Mouse (Mus musculus) heart, adult 2 months (tissue): Measurements from ENCODE around the gene Lamc1. TPM values are rescaled to one million over a fixed set of nuclear protein-coding genes. Genes with fewer than 3 reads are reported as not detected.

ENCODE experiments used
- DNase-seq, 2 experiments: peaks; one replicate each; pipeline ENCODE4 v3.0.0; 2021
- H3K27ac ChIP-seq: fragments of 200-600 bp; 2 replicates; pipeline ENCODE4 v1.8.1; 2022
- H3K27me3 ChIP-seq: fragments of 200-500 bp; 2 replicates; pipeline ENCODE4 v1.6.1; 2012; ENCODE audit warnings: mild to moderate bottlenecking, low read length, inconsistent platforms, mixed read lengths; ENCODE audit not compliant: control insufficient read depth, insufficient read depth
- H3K36me3 ChIP-seq: fragments of 200-500 bp; 2 replicates; pipeline ENCODE4 v1.6.1; 2012; ENCODE audit warnings: low read length, inconsistent platforms; ENCODE audit not compliant: control insufficient read depth, insufficient read depth
- H3K4me1 ChIP-seq: fragments of 200-500 bp; 2 replicates; pipeline ENCODE4 v1.6.1; 2011; ENCODE audit warnings: low read length; ENCODE audit not compliant: control insufficient read depth, insufficient read depth
- H3K4me3 ChIP-seq: fragments of 200-600 bp; 2 replicates; pipeline ENCODE4 v1.8.1; 2022
- H3K79me2 ChIP-seq: fragments of 200-500 bp; replicated peaks from 2 replicates; pipeline ENCODE4 v1.6.1; 2012; ENCODE audit warnings: mild to moderate bottlenecking, inconsistent platforms, low read length, moderate library complexity, mixed read lengths; ENCODE audit not compliant: control insufficient read depth, insufficient read depth
- H3K9ac ChIP-seq: fragments of 200-500 bp; 2 replicates; pipeline ENCODE4 v1.6.1; 2012; ENCODE audit warnings: low read depth, mild to moderate bottlenecking, control low read depth, inconsistent platforms, low read length, mixed read lengths
- CTCF ChIP-seq: fragments of 200-600 bp; IDR thresholded peaks from 2 replicates; pipeline ENCODE4 v1.8.1; 2022; ENCODE audit warnings: antibody characterized with exemption, mild to moderate bottlenecking, moderate library complexity
- EP300 ChIP-seq: fragments of 200-500 bp; IDR thresholded peaks from 2 replicates; pipeline ENCODE4 v1.6.1; 2011; ENCODE audit warnings: low read depth, low read length, control low read depth; ENCODE audit not compliant: insufficient read depth
- POLR2A ChIP-seq: fragments of 200-500 bp; IDR thresholded peaks from 2 replicates; pipeline ENCODE4 v1.6.1; 2011; ENCODE audit warnings: mild to moderate bottlenecking, low read depth, low read length, control low read depth; ENCODE audit not compliant: insufficient read depth
- WGBS: fragments of 180-500 bp; shearing (Covaris S2); methylation state at CpG from one replicate; pipeline ENCODE4 v1.1.7; 2018; 5-methylcytosine and 5-hydroxymethylcytosine counted together
- intact Hi-C: fragments of 180-260 bp; cut with DNase I; formaldehyde crosslinking; loops from one replicate; pipeline ENCODE4 v1.15.1; 2025
- polyA plus RNA-seq: library from polyadenylated mRNA; depleted of rRNA; stranded (reverse); fragments of >200 nt; gene quantifications from 2 replicates; pipeline ENCODE4 v1.2.3, GENCODE M21; 2012; rRNA removed
- total RNA-seq, 2 experiments: library from RNA; stranded (reverse); gene quantifications; 2 replicates each; pipeline ENCODE4 v1.2.3; 2021

Lamc1 gene
- total and polyA plus RNA-seq, 3 experiments, result 103 to 116 (median 111) TPM

DNA sequence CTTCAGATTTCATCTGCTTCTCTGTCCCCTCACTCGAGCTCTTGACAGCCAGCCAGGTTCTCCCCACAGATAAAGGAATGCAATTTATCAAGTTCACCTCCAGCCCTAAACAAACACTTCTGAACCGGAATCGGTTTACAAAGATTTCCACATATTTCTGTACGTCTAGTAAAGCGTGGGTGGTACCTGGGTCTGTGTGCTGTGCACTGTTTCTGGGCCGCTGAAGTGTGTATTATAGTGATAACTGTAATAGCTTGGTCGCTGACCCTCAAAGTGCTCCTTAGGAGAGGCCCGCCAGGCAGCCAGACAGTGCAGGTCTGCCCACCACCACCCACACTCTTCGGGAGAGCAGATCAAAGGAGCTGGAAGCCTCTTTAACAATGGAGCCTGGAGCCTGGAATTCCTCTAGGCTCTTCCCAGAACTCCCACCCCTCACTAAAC lies 160.3 kb downstream of the Lamc1 start:
- TF ChIP-seq EP300 (no peak), CTCF (no peak), POLR2A (no peak)
- H3K4me3 ChIP-seq, result no peak overlapping the region
- no peak overlapping the region for H3K9ac ChIP-seq
- DNase-seq, result peak in 1 of 2 experiments; percentile 15
- no peaks in the 10 kb centered on the region for H3K36me3 ChIP-seq
- H3K27ac ChIP-seq, result no peak overlapping the region
- H3K27me3 ChIP-seq, result no peaks in the 10 kb centered on the region
- no peaks in the 10 kb centered on the region for H3K4me1 ChIP-seq
- no peaks in the 10 kb centered on the region for H3K79me2 ChIP-seq
- intact Hi-C loops, result no loop called here
- 38% methylated on average over 9 of the region's 9 CpGs for WGBS

- no peak overlapping the region for H3K27ac ChIP-seq
- DNase-seq, result no peak
- WGBS, result 69% methylated on average over 10 of the region's 10 CpGs
Measured at GRCm38 (mm10) chr1:153171011-153171410, 161.6 kb downstream of the Lamc1 start.

More at GRCm38 (mm10) chr1:153171011-153171410, 161.6 kb downstream of the Lamc1 start:
- H3K79me2 ChIP-seq, result no peaks in the 10 kb centered on the region
- intact Hi-C loops, result no loop called here
- TF ChIP-seq POLR2A (no peak), EP300 (no peak), CTCF (no peak)
- no peak overlapping the region for H3K9ac ChIP-seq
- no peaks in the 10 kb centered on the region for H3K4me1 ChIP-seq
- H3K36me3 ChIP-seq, result no peaks in the 10 kb centered on the region
- no peaks in the 10 kb centered on the region for H3K27me3 ChIP-seq
- H3K4me3 ChIP-seq, result no peak overlapping the region

Other genes starting within 250 kb of the Lamc1 start
- 10 to 100 TPM in 1 of 2 experiments, 1 to 10 TPM in 1; 9.3 to 11.8 TPM for gene Lamc2, start 146.3 kb downstream of the Lamc1 start, total RNA-seq
- 1.6 and 2.5 TPM in 2 replicates for gene Lamc2, start 146.3 kb downstream of the Lamc1 start, polyA plus RNA-seq
- gene Shcbp1l, start 92.4 kb upstream of the Lamc1 start, total RNA-seq, result not detected
- 0.06 TPM in 1 of 2 replicates, not detected in the other for gene Shcbp1l, start 92.4 kb upstream of the Lamc1 start, polyA plus RNA-seq
- 10 to 100 TPM; 44.0 to 45.4 TPM for gene Dhx9, start 154.9 kb upstream of the Lamc1 start, total RNA-seq
- 10.1 and 22.2 TPM in 2 replicates for gene Dhx9, start 154.9 kb upstream of the Lamc1 start, polyA plus RNA-seq
- 1 to 10 TPM; 1.5 to 2.1 TPM for gene Npl, start 217.3 kb upstream of the Lamc1 start, total RNA-seq
- 0.43 and 0.70 TPM in 2 replicates for gene Npl, start 217.3 kb upstream of the Lamc1 start, polyA plus RNA-seq